Mouse (Mus musculus) gastrocnemius, postnatal 4 days (tissue): ENCODE data around the gene Heyl. TPM values are rescaled to one million over a fixed set of nuclear protein-coding genes. Genes with fewer than 3 reads are reported as not detected.

Experiments
- DNase-seq, 2 experiments: peaks; one replicate each; pipeline ENCODE4 v3.0.0; 2021 to 2022; ENCODE audit warnings: low spot score in 2 of 2, mixed read lengths in 2 of 2
- long read RNA-seq, 2 experiments: library from polyadenylated mRNA; stranded (forward); transcript quantifications; one replicate each; pipeline ENCODE4 v2.0.0; 2021
- total RNA-seq, 2 experiments: library from RNA; stranded (reverse); gene quantifications; 2 replicates each; pipeline ENCODE4 v1.2.3; 2021

Gene Heyl
- total RNA-seq: 10 to 100 TPM; 25.9 to 30.8 TPM
- long read RNA-seq, experiment 1, full-length matches to known transcripts: 26 of 32 reads
- long read RNA-seq, experiment 1, partial matches to known transcripts: 1 of 32 reads
- long read RNA-seq, experiment 1, other reads (novel, unspliced or antisense): 5 of 32 reads
- long read RNA-seq, experiment 2, full-length matches to known transcripts: 29 of 43 reads
- long read RNA-seq, experiment 2, partial matches to known transcripts: 0 of 43 reads
- long read RNA-seq, experiment 2, other reads (novel, unspliced or antisense): 14 of 43 reads

GRCm38 (mm10) chr4:123233492-123234084, at the start of gene Heyl:
TSS of gene Heyl (plus strand) at chr4:123233556.
- peak; percentile 50 to 63 for DNase-seq

- no peak for DNase-seq
These were observed 48.5 kb upstream of the Heyl start for GRCm38 (mm10) chr4:123184816-123185215.

- DNase-seq: no peak
These were observed 41.0 kb upstream of the Heyl start for GRCm38 (mm10) chr4:123192336-123192735.

DNA sequence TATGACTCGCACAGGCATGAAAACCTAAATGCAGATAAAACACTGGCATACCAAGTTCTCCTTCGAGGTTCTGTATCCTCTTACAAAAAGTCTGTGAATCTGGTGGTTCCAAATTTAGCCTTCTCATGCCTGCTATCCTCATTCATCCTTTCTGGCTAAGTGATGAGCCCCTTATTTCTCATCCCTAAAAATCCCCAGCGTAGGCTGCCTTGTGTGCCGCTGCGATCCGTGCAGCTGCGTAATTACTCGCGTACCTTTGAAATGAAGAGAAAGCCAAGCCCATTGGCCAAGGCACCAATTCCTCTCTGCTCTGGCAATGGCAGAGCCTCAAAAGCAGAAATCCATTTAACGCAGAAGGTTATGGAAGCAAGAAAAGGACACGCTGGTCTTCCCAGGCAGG, 39.6 kb upstream of the Heyl start:
- DNase-seq: no peak

GRCm38 (mm10) chr4:123196695-123197094, 36.7 kb upstream of the Heyl start:
- no peak for DNase-seq

DNA sequence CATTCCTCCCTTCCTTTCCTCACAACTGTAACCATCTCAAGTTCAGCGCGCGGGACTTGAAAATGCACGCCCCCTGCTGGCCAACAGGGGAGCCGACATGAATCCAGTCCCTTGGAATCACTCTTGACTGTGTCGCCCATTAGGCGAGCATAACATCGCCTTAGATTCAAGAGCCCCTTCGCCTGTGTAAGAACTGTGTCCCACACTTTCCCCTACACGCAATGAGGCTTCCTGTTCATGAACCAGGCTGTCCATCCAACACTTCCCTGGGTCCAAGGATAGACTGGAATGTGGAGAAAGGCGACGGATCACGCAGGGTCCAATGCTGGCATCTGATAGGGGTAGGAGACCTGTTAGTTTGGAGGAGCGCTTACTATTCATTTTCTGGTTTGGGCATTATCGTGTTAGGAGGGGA, 32.6 kb upstream of the Heyl start:
- DNase-seq: peak; percentile 53 to 60

DNA sequence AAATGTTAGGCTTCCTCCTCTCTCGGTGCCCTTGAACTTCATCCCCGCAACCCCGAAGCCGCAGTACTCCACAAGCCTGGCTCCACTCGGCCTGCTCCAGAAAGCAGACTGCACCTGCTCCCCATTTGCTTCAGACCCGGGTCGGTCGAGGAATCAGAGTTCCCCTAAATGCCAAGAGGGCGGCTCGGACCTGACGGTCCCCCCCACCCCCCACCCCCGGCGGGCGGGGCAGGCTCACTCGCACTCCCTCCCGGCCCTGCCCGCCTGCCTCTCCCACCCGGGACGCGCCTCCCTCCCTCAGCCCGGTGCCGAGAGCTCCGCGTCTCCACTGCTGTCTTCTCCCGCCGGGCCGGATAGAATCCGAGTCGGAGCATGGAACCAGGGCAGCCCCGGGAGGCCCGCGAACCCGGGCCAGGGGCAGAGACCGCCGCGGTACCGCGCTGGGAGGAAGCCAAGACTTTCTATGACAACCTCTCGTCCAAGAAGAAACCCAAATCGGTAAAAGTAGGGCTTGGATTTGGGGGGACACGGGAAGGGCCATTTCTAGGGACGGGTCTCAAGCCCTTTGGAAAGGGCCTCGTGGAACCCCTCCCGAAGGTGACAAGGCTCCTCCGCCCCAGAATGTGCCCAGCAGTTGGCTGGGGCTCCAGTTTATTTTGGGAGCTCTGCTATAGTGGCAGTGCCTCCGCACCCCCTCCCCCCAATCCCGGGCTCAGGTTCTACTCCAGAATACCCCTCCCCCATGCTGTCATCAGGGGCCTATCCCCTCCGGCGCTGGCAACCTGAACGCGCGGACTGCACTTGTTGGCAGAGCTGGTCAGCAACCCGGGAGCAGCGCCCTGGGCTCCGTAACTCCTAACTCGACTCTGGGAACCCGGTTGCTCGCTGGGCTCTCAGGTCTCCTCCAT, 31.9 kb upstream of the Heyl start, which contains the start of gene Nt5c1a:
Gene Nt5c1a (plus strand): TSS at position 319 of the 908 bp plus-strand sequence.
- peak in 1 of 2 experiments; percentile 26 for DNase-seq

DNA sequence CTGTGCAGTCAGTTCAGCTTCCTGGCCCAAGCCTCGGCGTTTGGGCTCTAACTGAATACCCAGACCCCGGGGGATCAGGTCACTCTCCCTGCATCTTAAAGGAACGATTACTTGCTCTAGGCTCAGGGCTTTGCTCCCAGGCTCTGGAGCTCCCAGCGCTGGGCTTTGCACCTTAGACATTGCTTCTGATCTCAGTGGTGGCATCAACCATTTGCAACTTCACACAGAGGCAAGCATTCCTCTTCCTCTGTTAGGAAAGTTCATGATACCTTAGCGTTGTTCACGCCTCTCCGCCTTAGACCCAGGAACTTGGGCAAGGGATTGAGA, 31.3 kb upstream of the Heyl start:
- DNase-seq: no peak

DNA sequence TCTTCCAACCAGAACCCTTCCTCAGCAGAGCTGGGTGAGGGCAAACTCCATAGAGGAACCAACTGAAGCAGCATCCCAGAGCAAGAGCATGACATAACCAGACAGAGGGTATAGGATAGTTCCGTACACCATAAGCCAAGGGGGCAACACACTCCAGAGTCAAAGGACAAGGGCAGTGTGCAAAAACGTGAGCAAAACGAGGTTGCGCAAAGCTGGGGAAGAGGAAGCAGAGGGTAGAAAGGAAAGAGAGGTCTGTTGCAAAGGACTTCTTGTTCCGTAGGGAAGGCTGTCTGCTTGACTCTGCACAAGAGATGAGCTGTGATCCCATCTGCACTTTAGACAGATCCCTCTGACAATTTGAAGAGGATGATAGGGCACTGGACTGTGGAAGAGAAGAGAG, 26.0 kb upstream of the Heyl start:
- DNase-seq: no peak

GRCm38 (mm10) chr4:123210996-123211395, 22.4 kb upstream of the Heyl start:
- no peak for DNase-seq

GRCm38 (mm10) chr4:123211453-123211852, 21.9 kb upstream of the Heyl start:
- DNase-seq: no peak

GRCm38 (mm10) chr4:123212330-123212729, 21.0 kb upstream of the Heyl start:
- no peak for DNase-seq

DNA sequence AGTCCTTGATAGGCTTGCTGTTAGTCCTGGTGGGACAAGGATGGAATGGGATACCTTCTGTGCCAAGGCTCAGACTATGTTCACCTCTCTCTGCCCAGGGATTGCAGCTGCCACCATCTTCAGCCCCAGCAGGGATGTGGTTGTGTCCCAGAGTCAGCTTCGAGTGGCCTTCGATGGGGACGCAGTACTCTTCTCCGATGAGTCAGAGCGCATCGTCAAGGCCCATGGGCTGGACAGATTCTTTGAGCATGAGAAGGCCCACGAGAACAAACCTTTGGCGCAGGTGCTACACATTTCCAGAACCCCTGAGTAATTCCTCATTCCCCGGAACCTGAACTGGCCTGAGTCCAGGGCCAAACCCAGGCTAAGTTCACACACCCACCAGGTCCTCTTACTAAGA, 19.4 kb upstream of the Heyl start:
- no peak for DNase-seq

GRCm38 (mm10) chr4:123215367-123215766, 18.0 kb upstream of the Heyl start:
- DNase-seq: no peak

- DNase-seq: no peak
These were observed 16.6 kb upstream of the Heyl start for GRCm38 (mm10) chr4:123216782-123217181.

DNA sequence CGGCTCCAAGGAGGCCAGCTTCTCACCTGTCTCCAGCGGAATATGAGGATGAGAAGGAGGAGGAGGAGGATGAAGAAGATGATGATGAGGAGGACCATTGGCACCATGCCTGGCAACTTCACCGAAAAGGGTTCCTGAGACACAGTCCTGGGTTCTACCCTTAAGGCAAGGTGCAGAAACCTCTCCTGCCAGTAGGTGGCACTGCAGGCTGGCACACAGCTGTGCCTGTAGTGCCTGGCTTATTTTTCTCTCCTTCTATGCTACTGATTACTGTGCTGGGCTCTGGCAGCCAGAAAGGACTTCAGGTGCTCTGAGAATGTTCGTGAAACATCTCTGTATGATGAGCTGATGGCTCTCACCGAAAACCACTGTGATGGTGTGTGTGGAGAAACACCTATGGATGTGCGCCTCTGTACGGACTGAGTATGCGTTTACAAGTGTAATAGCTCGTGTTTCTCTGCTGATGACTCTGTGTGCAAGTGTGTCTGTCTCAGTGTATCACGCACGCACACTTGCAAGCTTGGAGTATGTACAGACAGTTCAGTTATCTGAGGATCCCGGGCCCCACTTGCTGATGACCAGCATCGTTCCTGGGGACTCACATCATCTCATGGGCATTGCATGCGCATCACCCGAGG, 13.5 kb upstream of the Heyl start:
- DNase-seq: peak; percentile 59 to 74

DNA sequence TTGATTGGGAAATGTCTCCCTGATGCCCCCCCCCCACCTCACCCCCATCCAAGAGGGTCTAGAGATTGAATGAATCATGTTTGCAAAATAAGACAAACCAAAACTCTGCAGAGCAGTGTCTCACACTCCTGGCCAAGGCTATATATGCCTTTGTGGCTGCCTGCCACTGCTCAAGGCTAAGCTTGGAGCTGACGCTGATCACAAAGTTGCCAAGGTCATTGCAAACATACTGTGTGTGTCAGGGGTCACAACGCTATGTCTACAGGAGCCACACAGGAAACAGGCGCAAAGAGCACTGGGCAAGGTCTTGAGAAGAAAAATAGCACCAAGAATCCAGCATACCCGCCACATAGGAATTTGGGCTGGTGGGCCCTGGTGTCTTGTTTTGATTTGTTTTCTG, 12.7 kb upstream of the Heyl start:
- DNase-seq: no peak

GRCm38 (mm10) chr4:123223309-123223708, 10.0 kb upstream of the Heyl start:
- DNase-seq: no peak

DNA sequence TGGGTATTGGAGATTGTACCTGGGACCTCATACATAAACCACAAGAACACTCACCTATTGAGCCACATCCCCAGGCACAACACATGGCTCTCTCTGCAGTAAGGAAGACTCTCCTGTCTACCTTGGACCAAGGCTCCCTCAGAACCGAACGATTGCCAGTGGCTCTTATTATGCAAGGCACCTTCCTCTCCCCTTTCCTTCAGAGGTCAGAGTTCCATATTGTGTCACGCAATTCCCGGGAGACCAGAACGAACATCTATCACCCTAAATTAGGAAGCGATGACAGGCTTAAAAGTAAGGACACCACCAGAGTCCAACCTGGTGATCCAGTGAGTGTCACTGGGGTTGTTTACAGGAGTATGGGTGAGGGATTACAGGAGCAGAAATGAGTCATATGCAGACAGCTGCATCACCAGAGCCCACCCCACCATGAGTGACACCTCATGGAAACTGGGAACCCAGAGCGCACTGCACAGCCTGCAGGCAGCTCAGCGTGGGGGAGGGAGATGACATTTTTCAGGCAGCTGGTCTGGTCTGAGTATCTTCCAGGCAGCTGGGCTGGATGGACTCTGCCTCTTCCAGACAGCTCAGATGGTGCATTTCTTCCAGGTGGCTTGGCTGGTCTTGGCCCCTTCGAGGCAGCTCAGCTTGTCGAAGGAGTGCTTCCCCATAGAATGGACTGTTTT, 7.5 kb upstream of the Heyl start:
- DNase-seq: peak in 1 of 2 experiments; percentile 60

- peak; percentile 40 to 71 for DNase-seq
These were observed 5.6 kb upstream of the Heyl start for GRCm38 (mm10) chr4:123227707-123228106.

- peak in 1 of 2 experiments; percentile 71 for DNase-seq
These were observed 5.1 kb upstream of the Heyl start for GRCm38 (mm10) chr4:123228270-123228669.
